Mouse (Mus musculus) frontal cortex, postnatal 14 days (tissue): Measurements from ENCODE around the gene Etl4.
"Not testable (repeated sequence)": the region's sequence is repeated elsewhere in the genome, so short reads cannot be mapped to it uniquely, and the experiment has no call there.

Experiments
- DNase-seq, 2 experiments: peaks; one replicate each; pipeline ENCODE4 v3.0.0; 2022; ENCODE audit warnings: low spot score in 2 of 2

The Etl4 gene

DNA sequence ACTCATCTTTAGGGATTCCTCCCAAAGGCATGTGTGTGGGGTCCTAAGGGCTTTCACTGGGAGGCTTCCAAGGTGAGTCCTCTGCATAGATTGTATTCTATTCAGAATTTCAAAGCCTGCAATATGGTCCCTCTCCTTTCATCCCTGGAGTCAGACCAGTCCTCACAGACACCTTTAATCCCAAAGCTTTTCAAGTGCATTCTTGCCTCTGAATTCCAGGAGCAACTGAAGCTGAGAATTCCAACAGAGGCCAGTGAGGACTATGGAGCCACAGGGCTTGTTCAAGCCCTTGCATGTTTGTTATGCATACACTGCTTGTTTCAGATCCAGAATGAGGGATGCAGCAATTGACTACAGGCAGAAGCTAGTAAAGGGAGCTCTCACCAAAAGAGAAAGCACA lies 743.5 kb downstream of the Etl4 start:
- no peak for DNase-seq

DNA sequence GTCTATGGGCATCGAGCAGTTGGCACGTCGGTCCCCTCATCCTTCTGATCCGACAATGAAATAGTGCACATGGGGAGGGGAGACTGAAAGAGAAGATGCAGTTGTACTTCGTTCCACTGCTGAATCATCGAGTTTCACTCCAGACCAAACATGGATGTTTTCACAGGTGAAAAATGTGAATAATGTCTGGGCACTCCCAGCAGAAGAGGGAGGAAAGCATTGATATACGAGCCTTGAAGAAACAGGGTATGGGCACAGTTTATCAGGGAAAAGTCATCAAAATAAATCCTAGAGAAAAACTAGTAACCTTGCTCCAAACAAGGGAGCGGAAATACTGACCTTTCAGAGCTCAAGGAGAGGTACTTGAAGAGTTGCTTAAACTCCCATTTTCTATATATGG lies 744.5 kb downstream of the Etl4 start:
- no peak for DNase-seq

DNA sequence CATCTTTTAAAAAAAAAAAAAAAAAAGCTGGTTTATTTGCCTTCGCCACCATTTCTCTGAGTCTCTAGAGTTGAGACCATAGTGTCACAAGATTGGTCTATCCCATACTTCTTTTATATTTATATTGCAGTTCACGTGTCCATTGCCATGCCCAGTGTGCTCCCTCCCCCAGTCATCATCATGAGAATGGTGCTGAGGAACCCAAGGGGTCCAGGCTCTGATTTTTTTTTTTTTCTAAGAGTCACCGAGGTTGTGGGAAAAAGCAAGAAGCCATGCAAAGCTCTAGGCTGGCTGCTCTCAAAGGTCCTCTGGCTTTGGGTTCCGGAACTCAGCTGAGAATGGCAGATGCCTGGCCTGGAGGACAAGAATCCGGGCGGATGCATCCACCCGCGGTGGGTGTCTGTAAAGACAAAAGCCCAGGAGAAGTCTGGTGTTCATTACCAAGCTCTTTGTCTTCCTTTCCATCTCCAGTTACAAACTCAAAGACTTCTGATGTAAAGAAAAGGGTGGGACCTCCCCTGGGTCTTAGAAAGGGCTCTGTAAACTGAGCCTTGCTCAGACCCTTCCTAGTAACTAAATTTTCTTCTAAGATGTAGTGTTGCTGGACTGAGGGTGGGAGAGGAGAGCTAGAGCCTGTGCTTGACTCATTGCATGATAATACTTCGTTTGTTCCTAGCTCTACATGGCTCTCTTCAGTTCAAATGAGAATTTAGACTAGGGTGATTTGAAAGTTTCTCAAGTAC lies 745.2 kb downstream of the Etl4 start:
- no peak for DNase-seq

DNA sequence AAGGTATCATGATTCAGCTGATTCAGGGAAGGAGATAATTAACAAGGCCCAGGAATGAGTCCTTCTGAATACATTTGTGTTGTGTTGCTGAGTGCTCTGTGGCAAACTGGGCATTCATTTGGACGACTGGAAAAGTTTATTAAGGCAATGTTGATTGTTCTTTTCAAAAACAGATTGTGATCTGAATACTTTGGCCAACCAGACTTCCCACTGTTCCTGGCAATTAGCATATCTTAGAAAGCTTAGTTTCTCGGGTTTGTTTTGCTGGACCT lies 745.7 kb downstream of the Etl4 start:
- DNase-seq: no peak

DNA sequence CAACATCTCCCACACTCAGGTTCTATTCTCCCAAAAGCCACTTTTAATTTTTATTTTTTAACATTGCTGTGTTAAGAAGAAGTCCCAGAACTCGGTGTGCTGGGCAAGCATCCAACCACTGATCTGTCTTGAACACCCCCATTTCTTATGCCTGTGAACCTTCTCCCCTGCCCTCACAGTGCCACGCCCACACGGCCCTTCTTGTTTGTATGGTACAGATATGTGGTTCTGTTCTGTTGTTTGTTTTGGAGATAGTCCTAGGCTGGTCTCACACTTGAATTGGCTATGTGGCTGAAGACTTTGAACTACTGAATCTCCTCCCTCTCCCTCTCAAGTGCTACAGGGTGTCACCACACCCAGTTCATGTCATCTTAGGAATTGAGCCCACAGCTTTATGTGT lies 748.3 kb downstream of the Etl4 start:
- DNase-seq: no peak

DNA sequence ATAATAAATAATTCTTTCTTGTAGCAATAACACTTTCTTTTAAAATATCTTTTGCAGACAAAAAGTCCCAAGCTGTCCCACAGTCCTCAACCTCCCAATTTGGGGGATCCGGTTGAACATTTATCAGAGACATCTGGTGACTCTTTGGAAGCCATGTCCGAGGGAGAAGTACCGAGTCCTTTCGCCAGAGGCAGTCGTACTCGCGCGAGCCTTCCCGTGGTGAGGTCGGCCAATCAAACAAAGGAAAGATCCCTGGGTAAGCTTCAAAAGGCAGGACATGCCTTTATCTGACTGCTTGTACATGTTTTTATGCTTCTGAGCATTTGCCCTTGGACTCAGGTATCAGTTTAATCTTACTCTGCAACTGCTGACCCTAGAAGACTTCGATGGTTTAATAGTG lies 752.3 kb downstream of the Etl4 start:
- DNase-seq: no peak

DNA sequence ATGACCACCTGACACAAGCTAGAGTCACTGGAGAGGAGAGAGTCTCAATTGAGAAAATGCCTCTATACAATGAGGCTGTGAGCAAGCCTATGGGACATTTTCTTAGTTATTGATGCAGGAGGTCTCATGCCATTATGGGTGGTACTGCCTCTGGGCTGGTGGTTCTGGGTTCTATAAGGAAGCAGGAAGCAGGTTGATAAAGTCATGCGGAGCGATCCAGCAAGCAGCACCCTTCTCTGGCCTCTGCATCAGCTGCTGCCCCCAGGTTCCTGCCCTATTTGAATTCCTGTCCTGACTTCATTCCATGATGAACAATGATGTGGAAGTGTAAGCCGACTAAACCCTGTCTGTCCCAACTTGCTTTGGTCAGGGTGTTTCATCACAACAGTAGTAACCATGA lies 753.1 kb downstream of the Etl4 start:
- no peak for DNase-seq

DNA sequence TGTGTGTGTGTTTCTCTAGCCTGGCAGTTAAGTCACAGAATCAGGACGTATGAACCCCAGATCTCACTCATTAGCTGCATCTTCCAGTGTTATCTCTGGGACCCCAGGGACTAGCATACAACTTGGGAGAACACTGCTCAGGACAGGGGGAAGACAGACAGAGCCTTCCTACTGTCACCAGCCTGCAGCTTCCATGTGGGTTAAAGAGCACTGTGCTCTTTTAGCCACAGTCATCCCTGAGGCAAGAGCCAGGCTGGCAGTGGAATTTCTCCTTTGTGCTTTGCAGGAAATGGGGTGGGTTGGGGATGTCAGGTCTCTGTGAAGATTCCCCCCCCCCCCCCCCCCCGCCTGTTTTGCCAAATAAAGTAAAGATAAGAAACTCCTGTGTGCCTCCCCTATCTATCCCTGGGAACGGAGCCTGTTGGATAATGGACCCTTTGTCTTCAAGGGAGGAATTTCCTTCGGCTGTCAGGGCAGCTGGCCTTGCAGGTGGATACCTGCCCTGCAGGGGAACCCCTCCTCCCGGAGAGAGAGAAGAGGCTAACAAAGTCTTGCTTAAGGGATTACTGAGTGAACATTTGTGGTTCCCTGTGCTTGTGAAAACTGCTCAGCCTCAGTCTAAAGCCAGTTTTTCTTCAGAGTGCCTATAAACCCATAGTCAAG lies 755.9 kb downstream of the Etl4 start:
- no peak for DNase-seq

DNA sequence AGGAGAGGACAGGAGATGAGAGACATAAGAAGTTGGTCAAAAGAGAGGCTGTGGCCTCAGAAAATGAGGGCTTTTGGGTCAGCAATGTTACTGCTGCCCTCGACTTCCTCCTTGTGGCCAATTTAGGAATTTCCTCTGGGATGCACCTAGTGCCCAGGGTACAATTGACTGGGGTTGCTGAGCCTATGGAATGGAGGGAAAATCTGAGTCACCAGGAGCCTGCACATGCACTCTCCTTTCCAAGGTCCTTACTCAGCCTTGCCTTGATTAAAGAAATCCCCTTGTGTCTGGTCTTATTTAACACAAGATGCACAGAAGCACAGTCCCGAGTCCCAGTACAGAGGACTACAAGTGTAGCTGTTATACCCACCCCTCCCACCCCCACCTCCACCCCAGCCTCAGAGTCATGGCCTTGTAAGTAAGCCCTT lies 756.5 kb downstream of the Etl4 start:
- peak in 1 of 2 experiments; percentile 11 for DNase-seq

DNA sequence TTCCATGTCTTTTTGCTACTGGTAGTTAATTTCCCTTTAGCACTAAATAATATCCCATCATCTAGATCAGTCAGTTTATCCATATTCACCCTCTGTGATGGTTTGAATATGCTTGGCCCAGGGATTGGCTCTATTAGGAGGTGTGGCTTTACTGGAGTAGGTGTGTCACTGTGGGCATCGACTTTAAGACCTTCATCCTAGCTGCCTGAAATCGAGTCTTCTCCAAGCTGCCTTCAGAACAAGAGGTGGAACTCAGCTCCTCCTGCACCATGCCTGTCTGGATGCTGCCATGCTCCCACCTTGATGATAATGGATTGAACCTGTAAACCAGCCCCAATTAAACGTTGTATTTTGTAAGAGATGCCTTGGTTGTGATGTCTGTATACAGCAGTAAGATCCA lies 758.3 kb downstream of the Etl4 start:
- DNase-seq: no peak

DNA sequence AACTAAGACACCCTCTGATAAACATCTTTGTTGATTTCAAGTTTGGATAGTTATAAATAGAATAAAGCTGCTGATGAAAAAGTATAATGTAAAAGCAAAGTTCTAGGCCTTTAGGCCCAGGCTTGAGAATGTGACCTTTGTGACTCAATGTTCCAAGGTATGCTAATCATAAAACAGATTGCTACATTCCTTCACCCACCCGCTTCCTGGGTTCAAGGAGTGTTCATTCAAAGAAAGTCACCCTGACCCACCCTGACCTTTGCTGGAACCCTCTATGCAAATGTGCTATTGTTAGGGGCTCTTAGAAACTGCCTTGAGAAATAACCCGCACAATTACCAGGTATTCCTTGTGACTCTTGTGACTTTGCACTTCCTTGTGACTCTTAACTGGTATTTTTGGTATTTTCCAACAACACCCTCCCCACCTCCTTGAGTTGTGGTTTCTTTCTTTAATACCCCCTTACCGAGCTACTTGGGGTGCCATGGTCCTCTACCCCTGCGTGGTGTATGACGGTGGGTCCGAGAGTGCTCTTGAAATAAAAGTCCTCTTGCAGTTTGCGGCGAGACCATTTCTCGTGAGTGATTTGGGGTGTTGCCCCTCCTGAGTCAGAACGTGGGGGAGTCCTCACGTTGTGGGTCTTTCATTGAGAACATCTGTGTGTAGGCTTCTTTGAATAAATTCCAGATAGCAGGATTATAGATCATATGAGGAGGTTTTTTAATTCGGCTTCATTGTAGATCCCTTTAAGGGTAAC lies 758.9 kb downstream of the Etl4 start:
- not testable (repeated sequence) for DNase-seq

DNA sequence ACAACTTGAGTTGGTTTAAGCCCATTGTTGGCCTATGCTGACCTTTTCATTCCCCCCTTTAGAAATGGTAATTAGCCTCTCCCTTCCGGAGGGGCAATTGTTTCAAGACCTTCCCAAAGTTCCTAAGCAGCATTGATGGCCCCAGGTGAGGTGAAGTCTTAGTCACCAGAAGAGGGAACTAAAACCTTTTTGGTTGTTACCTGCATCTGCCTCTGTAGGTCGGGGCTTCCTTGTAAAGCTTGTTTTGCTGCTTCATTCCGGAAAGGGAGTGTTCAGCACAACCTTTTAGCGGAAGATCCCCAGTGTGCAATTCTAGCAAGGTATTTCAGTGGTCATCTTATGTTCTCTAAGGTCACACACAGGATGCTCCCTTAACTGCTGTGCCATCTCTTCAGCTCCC lies 759.8 kb downstream of the Etl4 start:
- DNase-seq: no peak

DNA sequence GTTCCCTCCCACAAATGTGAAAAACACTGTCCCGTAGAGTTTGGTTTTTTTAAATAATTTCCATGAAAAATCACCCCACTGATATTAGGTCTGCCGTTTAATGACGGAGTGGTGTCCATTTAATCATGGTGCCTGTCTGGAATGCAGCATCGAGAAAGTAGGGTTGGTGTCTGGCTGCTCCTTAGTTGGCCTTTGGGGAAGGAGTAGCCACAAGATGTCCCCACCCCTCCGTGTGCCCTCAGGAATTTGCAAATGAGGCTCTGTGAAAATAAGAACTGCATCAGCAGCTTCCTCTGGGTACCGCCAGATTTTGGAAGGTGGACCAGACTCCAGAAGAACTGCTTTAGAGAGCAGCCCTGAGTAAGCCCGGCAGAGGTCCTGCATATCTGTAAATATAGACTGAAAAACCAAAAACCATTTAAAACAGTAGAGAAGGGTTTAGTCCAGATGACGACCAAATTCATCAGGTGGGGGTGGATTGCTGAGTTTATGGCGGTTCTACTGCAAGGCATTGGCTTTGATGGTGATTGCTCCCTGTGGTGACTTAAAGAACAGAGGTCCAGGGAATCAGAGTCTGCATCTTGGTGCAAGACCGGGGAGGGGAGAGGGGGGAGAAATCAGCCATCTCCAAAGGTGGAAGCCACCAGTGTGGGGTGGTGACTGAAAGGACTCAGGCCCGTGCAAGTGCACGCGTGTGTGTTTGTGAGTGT lies 762.1 kb downstream of the Etl4 start:
- DNase-seq: no peak

DNA sequence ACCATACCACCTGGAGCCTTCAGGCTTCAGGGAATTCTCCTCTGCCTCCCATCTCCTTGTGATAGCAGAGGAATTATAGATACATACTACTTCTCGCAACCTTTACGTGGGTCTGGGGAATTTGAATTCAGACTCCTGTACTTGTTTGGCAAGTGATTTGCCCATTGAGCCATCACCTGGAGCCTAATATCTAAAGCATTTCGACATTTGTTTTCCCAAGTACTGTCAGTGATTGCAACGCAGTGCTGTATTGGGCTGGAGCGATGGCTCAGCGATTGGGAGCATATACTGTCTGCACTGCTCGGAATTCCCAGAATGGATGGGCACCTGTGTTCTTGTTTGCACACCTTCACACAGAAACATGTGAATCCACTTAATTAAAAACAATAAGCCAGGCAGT lies 762.7 kb downstream of the Etl4 start:
- no peak for DNase-seq

DNA sequence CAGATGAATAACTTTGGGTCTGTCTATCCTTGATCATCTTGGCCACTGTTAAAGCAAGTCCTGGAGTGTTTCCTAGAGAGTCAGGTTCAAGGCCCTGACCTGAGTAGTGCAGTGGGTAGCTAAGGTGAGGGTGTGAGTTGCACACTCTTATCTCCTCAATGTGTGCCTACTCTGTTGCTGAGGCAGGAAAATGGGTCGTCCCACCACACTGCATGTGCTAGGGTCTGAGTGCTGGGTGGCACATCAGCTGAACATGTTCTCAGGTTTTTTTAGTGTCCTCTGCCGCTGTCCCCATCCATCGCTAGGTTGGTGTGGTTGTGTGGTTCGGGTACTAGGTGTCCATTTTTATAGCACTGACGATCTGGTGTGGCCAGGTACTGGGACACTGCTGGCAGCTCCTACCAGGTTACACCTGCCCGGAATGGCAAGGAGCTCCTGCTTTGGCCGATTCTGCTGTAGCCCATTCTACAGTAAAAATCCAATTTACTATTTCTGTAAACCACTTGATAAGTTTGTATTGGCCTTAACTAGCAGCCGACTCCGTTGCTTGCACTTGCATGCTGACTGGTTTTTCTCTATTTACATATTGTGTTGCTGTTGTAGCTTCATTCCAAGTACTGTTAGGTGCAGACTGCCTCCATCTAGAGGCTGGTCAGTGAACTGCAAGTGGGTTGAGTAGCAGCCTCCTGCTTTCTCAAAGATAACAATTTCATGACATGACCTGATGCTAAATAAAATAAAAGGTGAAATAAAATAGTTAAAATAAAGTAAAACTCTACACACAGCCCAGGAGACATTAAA lies 763.4 kb downstream of the Etl4 start:
- peak; percentile 25 to 57 for DNase-seq

DNA sequence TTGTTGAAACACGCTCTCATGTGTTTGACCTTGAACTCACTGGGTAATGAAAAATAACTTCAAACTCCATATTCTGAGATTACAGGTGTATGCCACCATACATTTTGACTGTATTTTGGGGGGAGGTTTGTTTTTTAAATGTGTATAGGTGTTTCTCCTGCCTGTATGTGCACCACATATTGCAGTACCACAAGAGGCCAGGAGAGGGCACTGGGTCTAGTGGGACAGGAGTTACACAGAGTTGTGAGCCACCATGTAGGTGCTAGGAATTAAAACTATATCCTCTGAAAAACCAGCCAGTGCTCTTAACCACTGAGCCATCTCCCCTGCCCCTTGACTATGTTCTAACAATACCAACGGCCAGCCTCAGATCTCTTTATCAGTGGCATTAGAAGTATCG lies 766.8 kb downstream of the Etl4 start:
- DNase-seq: no peak

DNA sequence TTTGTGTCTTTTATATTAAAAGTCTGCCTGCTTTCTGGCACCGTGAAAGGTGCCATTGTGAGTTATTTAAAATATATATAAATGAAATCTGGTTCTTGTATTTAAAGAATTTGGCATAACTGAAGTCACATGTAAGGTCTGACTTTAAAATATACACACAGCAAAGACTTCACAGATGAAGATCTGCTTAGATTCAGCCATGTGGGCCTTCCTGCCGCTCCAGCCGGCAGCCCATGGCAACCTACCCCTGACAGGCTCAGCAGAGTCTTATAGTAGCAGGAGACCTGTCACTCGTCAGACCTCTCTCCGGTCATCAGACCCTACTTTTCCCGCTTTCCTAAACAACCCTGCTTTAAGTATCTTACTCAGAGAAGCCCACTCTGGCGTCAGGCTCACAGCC lies 769.2 kb downstream of the Etl4 start:
- DNase-seq: no peak

DNA sequence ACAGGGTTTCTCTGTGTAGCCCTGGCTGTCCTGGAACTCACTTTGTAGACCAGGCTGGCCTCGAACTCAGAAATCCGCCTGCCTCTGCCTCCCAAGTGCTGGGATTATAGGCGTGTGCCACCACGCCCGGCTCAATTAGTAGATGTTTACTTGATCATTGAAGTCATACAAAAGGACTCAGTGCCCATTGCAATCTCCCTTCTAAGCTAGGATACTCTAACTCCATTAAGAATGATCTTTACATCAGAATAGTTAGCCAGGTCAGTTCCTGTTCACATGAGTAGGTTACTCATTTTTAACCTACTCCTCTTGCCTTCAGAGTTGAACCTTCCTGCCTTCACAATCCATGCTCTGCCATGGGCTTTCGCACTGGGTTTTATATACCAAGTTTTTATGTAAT lies 772.6 kb downstream of the Etl4 start:
- DNase-seq: not testable (repeated sequence)

DNA sequence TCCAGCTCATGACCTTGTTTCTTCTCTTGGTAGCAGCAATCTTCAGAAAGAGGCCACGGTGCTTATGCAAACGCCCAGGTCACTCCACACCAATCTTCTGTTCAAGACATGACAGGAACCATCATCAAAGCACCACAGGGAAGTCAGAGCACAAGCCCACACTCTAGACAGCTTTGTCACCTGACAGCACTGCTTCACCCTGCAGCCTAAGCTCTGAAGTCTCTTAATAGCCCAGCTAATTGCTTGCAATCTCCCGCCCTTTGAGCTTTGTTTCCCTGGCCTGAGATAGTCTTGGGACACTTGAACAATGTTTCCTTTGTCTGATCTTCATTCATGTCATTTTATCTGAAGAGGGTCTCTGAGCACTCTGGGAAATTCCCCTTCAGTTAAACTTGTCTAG lies 779.8 kb downstream of the Etl4 start:
- DNase-seq: no peak

DNA sequence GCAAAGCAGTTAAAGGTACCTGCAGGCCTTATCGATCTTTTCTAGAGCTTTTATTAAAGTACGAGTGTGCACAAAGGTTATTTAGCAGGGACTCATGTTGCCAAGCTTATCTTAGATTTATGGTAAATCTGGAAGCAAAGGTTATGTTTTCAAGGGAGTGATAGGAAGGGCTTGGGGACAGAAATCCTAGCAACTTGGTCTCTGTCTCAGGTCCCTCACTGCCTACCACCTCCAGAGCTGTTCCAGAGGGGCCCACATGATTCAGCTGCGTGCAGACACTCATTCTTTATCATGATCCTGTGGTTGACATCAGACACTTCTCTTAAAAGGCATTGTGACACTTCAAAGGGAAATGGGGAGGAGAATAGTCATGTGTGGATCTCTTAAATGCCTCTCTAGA lies 783.3 kb downstream of the Etl4 start:
- DNase-seq: no peak

DNA sequence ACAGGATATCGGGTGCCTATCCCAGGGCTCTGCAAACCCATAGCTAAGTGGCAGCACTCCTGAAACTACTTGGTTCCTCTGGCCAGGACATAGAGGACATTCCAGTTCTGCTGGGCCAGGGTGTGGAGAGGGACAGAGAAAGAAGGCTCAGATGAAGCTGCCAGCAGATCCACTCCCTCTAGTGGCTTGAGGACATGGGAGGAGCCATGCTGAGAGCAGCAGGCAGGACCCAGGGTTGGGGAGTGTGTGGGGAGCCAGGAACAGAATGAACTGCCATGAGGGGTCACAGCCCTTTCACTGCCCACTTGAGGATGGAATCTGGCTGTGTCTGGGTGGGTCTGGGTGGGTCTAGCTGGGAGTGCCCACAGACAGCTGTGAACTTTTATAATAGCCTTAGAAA lies 784.2 kb downstream of the Etl4 start:
- no peak for DNase-seq

DNA sequence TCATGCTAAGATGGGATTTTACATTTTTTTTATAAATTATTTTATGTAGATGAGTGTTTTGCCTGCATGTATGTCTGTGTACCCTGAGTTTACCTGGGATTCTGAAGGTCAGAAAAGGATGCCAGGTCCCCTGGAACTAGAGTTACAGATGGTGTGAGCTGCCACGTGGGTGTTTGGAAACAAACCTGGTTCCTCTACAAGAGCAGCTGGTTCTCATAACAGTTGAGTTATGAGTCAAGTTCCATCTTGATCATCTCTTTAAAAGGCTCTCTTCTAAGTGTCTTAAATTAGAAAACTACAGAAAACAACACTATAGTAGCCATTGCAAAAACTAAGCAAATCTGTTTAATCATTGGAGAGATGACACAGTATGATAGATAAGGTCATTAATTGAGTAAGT lies 788.1 kb downstream of the Etl4 start:
- no peak for DNase-seq
